Mouse (Mus musculus) kidney, postnatal 0 days (tissue): ENCODE data around the gene Wdr86. TPM values are rescaled to one million over a fixed set of nuclear protein-coding genes. Genes with fewer than 3 reads are reported as not detected.
A peak's percentile ranks its signal among the peaks of the same experiment; 100 is the strongest.

Experiments used
- ATAC-seq: fragments of 200-750 bp; cut with Nextera tagmentation; replicated peaks from 2 replicates; pipeline ENCODE4 v1.8.0; 2017; ENCODE audit warnings: low read depth, moderate number of reproducible peaks, moderate TSS enrichment, moderate library complexity; ENCODE audit not compliant: low FRiP score
- DNase-seq: peaks from one replicate; pipeline ENCODE4 v3.0.0-alpha.2; 2016; ENCODE audit warnings: low spot score
- H3K27ac ChIP-seq: fragments of 300-500 bp; sonication (generic); 2 replicates; pipeline ENCODE4 v1.5.1; 2014; ENCODE audit warnings: mild to moderate bottlenecking
- H3K27me3 ChIP-seq: fragments of 300-500 bp; sonication (generic); 2 replicates; pipeline ENCODE4 v1.6.1; 2014; ENCODE audit warnings: low read length, mixed read lengths; ENCODE audit not compliant: insufficient read depth
- H3K36me3 ChIP-seq: fragments of 300-500 bp; sonication (generic); 2 replicates; pipeline ENCODE4 v1.6.1; 2014; ENCODE audit warnings: low read length, mixed read lengths; ENCODE audit not compliant: insufficient read depth
- H3K4me1 ChIP-seq: fragments of 300-500 bp; sonication (generic); replicated peaks from 2 replicates; pipeline ENCODE4 v1.6.1; 2014; ENCODE audit warnings: antibody characterized with exemption, low read length, mixed read lengths; ENCODE audit not compliant: insufficient read depth
- H3K4me2 ChIP-seq: fragments of 300-500 bp; sonication (generic); 2 replicates; pipeline ENCODE4 v1.6.1; 2014; ENCODE audit warnings: mild to moderate bottlenecking, low read length, moderate library complexity, mixed read lengths
- H3K4me3 ChIP-seq: fragments of 300-500 bp; sonication (generic); replicated peaks from 2 replicates; pipeline ENCODE4 v1.5.1; 2014; ENCODE audit warnings: low read depth, low read length
- H3K9ac ChIP-seq: fragments of 300-500 bp; sonication (generic); 2 replicates; pipeline ENCODE4 v1.6.1; 2014; ENCODE audit warnings: low read depth, low read length
- H3K9me3 ChIP-seq: fragments of 300-500 bp; sonication (generic); replicated peaks from 2 replicates; pipeline ENCODE4 v1.6.1; 2016; ENCODE audit warnings: low read length, inconsistent platforms, mixed read lengths
- CTCF ChIP-seq: IDR thresholded peaks from 2 replicates; pipeline ENCODE4 v1.5.1; 2016; ENCODE audit warnings: antibody characterized with exemption, low read depth, mild to moderate bottlenecking, moderate library complexity
- WGBS: fragments of 180-500 bp; shearing (Covaris S2); extraction: QIAGEN DNeasy Blood & Tissue Kit; methylation state at CpG from one replicate; pipeline ENCODE4 v1.1.7; 2014; 5-methylcytosine and 5-hydroxymethylcytosine counted together
- polyA plus RNA-seq: library from polyadenylated mRNA; unstranded; fragments of >200 nt; fragmentation: Nextera tagmentation; extraction: Ambion mirVana; gene quantifications from 2 replicates; pipeline ENCODE4 v1.2.1, GENCODE M21; 2015

Gene Wdr86
- polyA plus RNA-seq, 1 experiment from 2014 or later = 21.9 TPM

GRCm38 (mm10) chr5:24747533-24747932 is 17.0 kb upstream of the Wdr86 start:
- no peak for ATAC-seq

GRCm38 (mm10) chr5:24743956-24744355 is 13.4 kb upstream of the Wdr86 start:
- no peaks in the 10 kb centered on the region for H3K36me3 ChIP-seq
- no peak overlapping the region for H3K27ac ChIP-seq
- no peak for ATAC-seq
- no peak for DNase-seq
- 0 out of 2 replicates have a peak, but pooled peaks cover 11% of the 10 kb centered on the region for H3K4me1 ChIP-seq
- WGBS = 75% methylated on average over 10 of the region's 10 CpGs
- no peaks in the 10 kb centered on the region for H3K27me3 ChIP-seq
- H3K9me3 ChIP-seq = no peaks in the 10 kb centered on the region
- no peak overlapping the region for H3K4me2 ChIP-seq
- no peak for TF ChIP-seq CTCF
- H3K4me3 ChIP-seq = no peak overlapping the region
- no peak overlapping the region for H3K9ac ChIP-seq

More at GRCm38 (mm10) chr5:24747533-24747932, 17.0 kb upstream of the Wdr86 start:
- 0 out of 2 replicates have a peak overlapping the region, but pooled peaks have one; percentile 0 for H3K9ac ChIP-seq
- H3K4me1 ChIP-seq = peaks cover 27% of the 10 kb centered on the region
- peak overlapping the region; percentile 80 for H3K27ac ChIP-seq
- no peaks in the 10 kb centered on the region for H3K36me3 ChIP-seq
- H3K4me2 ChIP-seq = no peak overlapping the region
- no peaks in the 10 kb centered on the region for H3K9me3 ChIP-seq
- TF ChIP-seq CTCF = no peak
- WGBS = 16% methylated on average over 6 of the region's 6 CpGs
- no peak for DNase-seq
- no peaks in the 10 kb centered on the region for H3K27me3 ChIP-seq
- H3K4me3 ChIP-seq = no peak overlapping the region

GRCm38 (mm10) chr5:24741172-24741885 is 10.8 kb upstream of the Wdr86 start:
- Histone ChIP-seq H3K27ac (no peak overlapping the region), H3K27me3 (no peaks in the 10 kb centered on the region), H3K9ac (no peak overlapping the region), H3K4me3 (no peak overlapping the region), H3K36me3 (no peaks in the 10 kb centered on the region), H3K4me1 (0 out of 2 replicates have a peak, but pooled peaks cover 3% of the 10 kb centered on the region), H3K4me2 (no peak overlapping the region), H3K9me3 (no peaks in the 10 kb centered on the region)
- peak; percentile 54 for DNase-seq
- no peak for TF ChIP-seq CTCF
- 0 out of 2 replicates have a peak, but pooled peaks have one; percentile 44 for ATAC-seq
- 58% methylated on average over 15 of the region's 15 CpGs for WGBS

DNA sequence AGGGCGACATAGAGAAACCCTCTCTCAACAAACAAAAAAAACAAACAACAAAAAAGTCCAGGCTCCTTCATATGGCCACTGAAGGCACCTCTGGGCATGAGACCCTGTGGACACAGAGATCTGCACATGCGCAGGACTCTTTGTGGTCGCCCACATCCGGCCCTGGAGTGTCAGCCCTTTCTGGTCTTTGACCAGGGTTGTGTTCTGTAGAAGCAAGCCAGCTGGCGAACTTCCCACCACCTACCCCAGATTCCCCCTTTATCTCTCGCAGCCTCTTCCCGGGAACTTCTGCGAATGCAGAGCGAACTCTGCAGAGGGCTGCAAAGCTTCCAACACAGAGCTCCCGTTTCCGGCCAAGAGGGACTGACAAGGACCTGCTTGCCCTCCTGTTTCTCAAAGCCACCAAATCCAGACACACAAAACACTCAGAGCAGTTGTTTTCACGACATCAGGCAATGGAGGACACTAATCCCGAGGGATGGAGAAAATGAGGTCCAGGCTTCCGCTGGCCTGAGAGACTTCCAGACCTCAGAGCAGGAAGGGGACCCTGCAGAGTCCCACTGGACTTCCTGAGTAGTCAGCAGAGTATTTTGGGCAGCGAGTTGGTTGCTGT is 8.7 kb upstream of the Wdr86 start:
- no peak for TF ChIP-seq CTCF
- Histone ChIP-seq H3K4me2 (no peak overlapping the region), H3K4me3 (no peak overlapping the region), H3K36me3 (no peaks in the 10 kb centered on the region), H3K27me3 (no peaks in the 10 kb centered on the region), H3K9me3 (no peaks in the 10 kb centered on the region), H3K4me1 (0 out of 2 replicates have a peak, but pooled peaks cover 3% of the 10 kb centered on the region), H3K27ac (peak overlapping the region; percentile 77), H3K9ac (no peak overlapping the region)
- DNase-seq (peak; percentile 72), ATAC-seq (peak; percentile 37; the same call in 1 of the 2 replicates)
- 46% methylated on average over 15 of the region's 15 CpGs for WGBS

GRCm38 (mm10) chr5:24738517-24738916 is 8.0 kb upstream of the Wdr86 start:
- Histone ChIP-seq H3K9ac (no peak overlapping the region), H3K4me3 (no peak overlapping the region), H3K27ac (peak overlapping the region; percentile 77), H3K27me3 (no peaks in the 10 kb centered on the region), H3K36me3 (no peaks in the 10 kb centered on the region), H3K9me3 (no peaks in the 10 kb centered on the region), H3K4me1 (peaks cover 3% of the 10 kb centered on the region; the same call in 1 of the 2 replicates), H3K4me2 (no peak overlapping the region)
- ATAC-seq (no peak), DNase-seq (no peak)
- TF ChIP-seq CTCF = no peak
- 85% methylated on average over 1 of the region's 1 CpGs for WGBS

GRCm38 (mm10) chr5:24737595-24737994 is 7.1 kb upstream of the Wdr86 start:
- DNase-seq (no peak), ATAC-seq (no peak)
- H3K9ac ChIP-seq = no peak overlapping the region
- no peak for TF ChIP-seq CTCF
- no peaks in the 10 kb centered on the region for H3K36me3 ChIP-seq
- no peaks in the 10 kb centered on the region for H3K9me3 ChIP-seq
- no peaks in the 10 kb centered on the region for H3K27me3 ChIP-seq
- H3K4me2 ChIP-seq = no peak overlapping the region
- no peak overlapping the region for H3K4me3 ChIP-seq
- WGBS = 91% methylated on average over 10 of the region's 10 CpGs
- H3K27ac ChIP-seq = no peak overlapping the region
- peaks cover 7% of the 10 kb centered on the region for H3K4me1 ChIP-seq
